Comparison of ENCODE assay signal across 9 mouse cellular contexts in the genomic region with DNA sequence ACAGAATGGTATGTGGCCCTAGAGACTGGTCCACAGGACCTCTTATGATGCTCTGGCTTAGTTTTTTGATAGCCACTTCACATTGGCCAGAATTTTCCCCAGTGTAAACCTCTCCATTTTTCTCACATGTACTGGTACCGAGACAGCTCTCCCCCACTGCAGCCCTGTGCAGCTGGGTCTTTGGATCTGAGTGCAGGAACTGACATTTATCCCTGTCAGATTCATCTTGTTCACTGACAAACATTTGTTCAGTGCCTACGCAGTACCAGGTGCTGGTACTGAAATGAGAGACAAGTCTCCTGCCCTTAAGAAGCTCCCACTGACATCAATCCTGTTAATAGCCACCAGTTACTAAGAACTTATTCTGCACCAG. TPM values are rescaled to one million over a fixed set of nuclear protein-coding genes. Genes with fewer than 3 reads are reported as not detected.
A peak's percentile ranks its signal among the peaks of the same experiment; 100 is the strongest.
DNase-seq lines count a peak whose midpoint lies in the region; ATAC-seq and TF ChIP-seq lines count a peak whose summit lies in the region.
"Had no signal": no experiment of that assay in that cellular context is flagged by ENCODE, and none has a peak within 500 bp of the region (broad histone marks: within the 10 kb centered on the region; RNA-seq: fewer than 3 reads in every experiment).

No protein-coding gene starts in this region.

- peak overlapping the region; percentile 64 for H3K4me2 ChIP-seq in lung, embryonic 14.5 days

- no peaks in the 10 kb centered on the region for H3K4me1 ChIP-seq in lung, embryonic 14.5 days (ENCODE audit: insufficient read depth)
- H3K4me1 ChIP-seq in olfactory bulb, adult 2 months (ENCODE audit: control insufficient read depth, insufficient read depth, low read length) = peaks cover 7% of the 10 kb centered on the region

- ATAC-seq in lung, embryonic 14.5 days (ENCODE audit: insufficient read depth) = peak; percentile 59; the same call in 1 of the 2 replicates
- ATAC-seq in granulocyte monocyte progenitor cell, adult 5-6 weeks (replicated peaks; ENCODE audit: poor library complexity, severe bottlenecking) = 0 out of 2 replicates have a peak, but pooled peaks have one; percentile 12

- peak overlapping the region; percentile 51; the same call in 1 of the 2 replicates for H3K27ac ChIP-seq in lung, embryonic 14.5 days (ENCODE audit: low read depth)
- H3K27ac ChIP-seq in olfactory bulb, adult 2 months (ENCODE audit: insufficient read depth, low read depth, low read length) = peak overlapping the region; percentile 59

- intact Hi-C loops in left cerebral cortex, postnatal 36 days (cut with DNase I) = loop anchor here (1.0 kb wide), 2 partner anchors 83 to 104 kb away; no protein-coding TSS in a partner anchor

- no peaks in the 10 kb centered on the region for H3K9me3 ChIP-seq in lung, embryonic 14.5 days (ENCODE audit: low read depth, low read length)

- no peaks in the 10 kb centered on the region for H3K36me3 ChIP-seq in lung, embryonic 14.5 days (ENCODE audit: insufficient read depth)

- TF ChIP-seq POLR2A in olfactory bulb, adult 2 months (IDR thresholded peaks at IDR 0.05; ENCODE audit: insufficient read depth, low read depth, low read length) = no peak

- no peaks in the 10 kb centered on the region for H3K27me3 ChIP-seq in lung, embryonic 14.5 days (ENCODE audit: insufficient read depth, low read length)

- 17% methylated on average over 2 of the region's 2 CpGs for WGBS in lung, embryonic 14.5 days
- WGBS in olfactory bulb, adult 2 months = 29% methylated on average over 2 of the region's 2 CpGs

- H3K9ac ChIP-seq in lung, embryonic 14.5 days = peak overlapping the region; percentile 40

- TF ChIP-seq CTCF in lung, embryonic 14.5 days (IDR thresholded peaks at IDR 0.05; ENCODE audit: low read depth) = no peak
- no peak for TF ChIP-seq CTCF in olfactory bulb, adult 2 months (IDR thresholded peaks at IDR 0.05; ENCODE audit: insufficient read depth, low read depth, low read length)

- no peak for DNase-seq in lung, embryonic 14.5 days
- DNase-seq in lung, postnatal 10 days = no peak
- DNase-seq in left cerebral cortex, postnatal 36 days (ENCODE audit: low spot score in 2 of 2) = peak; percentile 30 to 33
- no peak for DNase-seq in ovary, adult 18-20 months (ENCODE audit: low spot score)
- no peak for DNase-seq in testis, postnatal 14 days (ENCODE audit: low spot score)
- DNase-seq in cerebellum, adult 8-10 months = no peak

- H3K4me3 ChIP-seq in lung, embryonic 14.5 days (ENCODE audit: low read depth, low read length) = peak overlapping the region; percentile 32
- H3K4me3 ChIP-seq in olfactory bulb, adult 2 months (ENCODE audit: insufficient read depth, low read depth, low read length) = peak overlapping the region; percentile 41

RNA-seq across cellular contexts. Expression of gene Slc22a8, which starts 12.1 kb away (rescaled TPM):
- not detected in 2 replicates for polyA plus RNA-seq in lung, embryonic 14.5 days (2014; fragmentation: Nextera tagmentation; extraction: Ambion mirVana)
- not detected in 2 replicates for total RNA-seq in granulocyte monocyte progenitor cell, adult 5-6 weeks (2014; fragmentation: Nextera tagmentation)
- total RNA-seq in granulocyte monocyte progenitor cell, adult 5-6 weeks (2017) = not detected in 2 replicates
- 10 to 100 TPM; 10.7 to 14.3 TPM for total RNA-seq in left cerebral cortex, postnatal 36 days (2021)
- polyA plus RNA-seq in olfactory bulb, adult 2 months (2012; ENCODE audit: insufficient read depth, insufficient read length, low replicate concordance, missing spikeins) = not detected in 2 replicates
- polyA plus RNA-seq: Patski had no signal

RNA-seq across cellular contexts. Expression of gene Slc22a6, which starts 38.9 kb away (rescaled TPM):
- polyA plus RNA-seq in lung, embryonic 14.5 days (2014; fragmentation: Nextera tagmentation; extraction: Ambion mirVana) = not detected in 2 replicates
- not detected in 2 replicates for total RNA-seq in granulocyte monocyte progenitor cell, adult 5-6 weeks (2014; fragmentation: Nextera tagmentation)
- not detected in 2 replicates for total RNA-seq in granulocyte monocyte progenitor cell, adult 5-6 weeks (2017)
- 1 to 10 TPM; 5.0 to 6.0 TPM for total RNA-seq in left cerebral cortex, postnatal 36 days (2021)
- not detected in 2 replicates for polyA plus RNA-seq in olfactory bulb, adult 2 months (2012; ENCODE audit: insufficient read depth, insufficient read length, low replicate concordance, missing spikeins)
- polyA plus RNA-seq: Patski had no signal

Comparison
In these comparisons a context has a peak if more than half of its experiments do, and no peak if none do; other contexts are left out.
1. DNase-seq: peak in left cerebral cortex, postnatal 36 days (2 of 2); none in lung, embryonic 14.5 days (single experiment), lung, postnatal 10 days (single experiment), ovary, adult 18-20 months (single experiment), testis, postnatal 14 days (single experiment) and cerebellum, adult 8-10 months (single experiment).
2. RNA of gene Slc22a8, which starts 12.1 kb away (total RNA-seq): 10.7 to 14.3 TPM in left cerebral cortex, postnatal 36 days; not detected in granulocyte monocyte progenitor cell, adult 5-6 weeks; every median in the first group is over 10 times any median in the second.
3. RNA of gene Slc22a6, which starts 38.9 kb away (total RNA-seq): 5.0 to 6.0 TPM in left cerebral cortex, postnatal 36 days; not detected in granulocyte monocyte progenitor cell, adult 5-6 weeks; every median in the first group is over 4 times any median in the second.